Mouse (Mus musculus): ENCODE measurements around the gene Myo1c.

Myo1c gene

GRCm38 (mm10) chr11:75650311-75650710 lies at the start of gene Myo1c:
Myo1c (plus strand) TSS chr11:75650504.
- DNase-seq, result no peak

- DNase-seq, result no peak
Measured at GRCm38 (mm10) chr11:75604826-75605225, 45.5 kb upstream of the Myo1c start.

- no peak for DNase-seq
Measured at GRCm38 (mm10) chr11:75605318-75605717, 45.0 kb upstream of the Myo1c start.

GRCm38 (mm10) chr11:75608776-75609175 lies 41.5 kb upstream of the Myo1c start:
- DNase-seq, result no peak

GRCm38 (mm10) chr11:75610021-75610420 lies 40.3 kb upstream of the Myo1c start:
- no peak for DNase-seq

GRCm38 (mm10) chr11:75614769-75615168 lies 35.5 kb upstream of the Myo1c start:
- no peak for DNase-seq

- no peak for DNase-seq
Measured at GRCm38 (mm10) chr11:75615556-75615955, 34.7 kb upstream of the Myo1c start.

- peak; percentile 16 for DNase-seq
Measured at GRCm38 (mm10) chr11:75619133-75619532, 31.2 kb upstream of the Myo1c start.

GRCm38 (mm10) chr11:75620136-75620780 lies 30.0 kb upstream of the Myo1c start:
- no peak for DNase-seq

- no peak for DNase-seq
Measured at GRCm38 (mm10) chr11:75621426-75621825, 28.9 kb upstream of the Myo1c start.

- no peak for DNase-seq
Measured at GRCm38 (mm10) chr11:75622588-75623329, 27.5 kb upstream of the Myo1c start.

- DNase-seq, result no peak
Measured at GRCm38 (mm10) chr11:75624102-75624554, 26.2 kb upstream of the Myo1c start.

GRCm38 (mm10) chr11:75625820-75626219 lies 24.5 kb upstream of the Myo1c start:
- DNase-seq, result no peak

GRCm38 (mm10) chr11:75630098-75630497 lies 20.2 kb upstream of the Myo1c start:
- DNase-seq, result no peak

GRCm38 (mm10) chr11:75630645-75631229 lies 19.6 kb upstream of the Myo1c start, which contains the start of gene Inpp5k:
Inpp5k (plus strand) TSS chr11:75630988.
- peak; percentile 99 for DNase-seq

- DNase-seq, result peak; percentile 37
Measured at GRCm38 (mm10) chr11:75631561-75632225, 18.6 kb upstream of the Myo1c start.

GRCm38 (mm10) chr11:75632921-75633320 lies 17.4 kb upstream of the Myo1c start:
- no peak for DNase-seq

GRCm38 (mm10) chr11:75634801-75635200 lies 15.5 kb upstream of the Myo1c start:
- no peak for DNase-seq

GRCm38 (mm10) chr11:75635315-75635714 lies 15.0 kb upstream of the Myo1c start:
- no peak for DNase-seq

- no peak for DNase-seq
Measured at GRCm38 (mm10) chr11:75643323-75643722, 7.0 kb upstream of the Myo1c start.

- DNase-seq, result no peak
Measured at GRCm38 (mm10) chr11:75644684-75645083, 5.6 kb upstream of the Myo1c start.

- no peak for DNase-seq
Measured at GRCm38 (mm10) chr11:75647681-75648211, 2.6 kb upstream of the Myo1c start.

GRCm38 (mm10) chr11:75649155-75649561 lies 1.1 kb upstream of the Myo1c start:
- DNase-seq, result no peak
